Mouse (Mus musculus): Measurements from ENCODE around the gene Gm853. TPM values are rescaled to one million over a fixed set of nuclear protein-coding genes. Genes with fewer than 3 reads are reported as not detected.

Gm853 gene
- polyA plus RNA-seq, 1 experiment from 2014 or later, result not detected

GRCm38 (mm10) chr4:130264131-130264530 lies 41.9 kb upstream of the Gm853 start:
- H3K36me3 ChIP-seq (ENCODE audit: insufficient read depth), result no peaks in the 10 kb centered on the region
- no peaks in the 10 kb centered on the region for H3K27me3 ChIP-seq (ENCODE audit: insufficient read depth, low read length)
- WGBS, result 39% methylated on average over 11 of the region's 11 CpGs
- DNase-seq (no peak), ATAC-seq (ENCODE audit: insufficient read depth) (no peak)
- H3K9ac ChIP-seq, result no peak overlapping the region
- H3K4me1 ChIP-seq (ENCODE audit: insufficient read depth), result no peaks in the 10 kb centered on the region; the same call in 1 of the 2 replicates
- TF ChIP-seq CTCF (IDR thresholded peaks at IDR 0.05; ENCODE audit: low read depth), result no peak
- no peak overlapping the region for H3K4me2 ChIP-seq
- H3K27ac ChIP-seq (ENCODE audit: low read depth), result no peak overlapping the region
- H3K4me3 ChIP-seq (ENCODE audit: low read depth, low read length), result no peak overlapping the region
- H3K9me3 ChIP-seq (ENCODE audit: low read depth, low read length), result no peaks in the 10 kb centered on the region

GRCm38 (mm10) chr4:130260406-130260805 lies 38.2 kb upstream of the Gm853 start:
- no peak overlapping the region for H3K27ac ChIP-seq (ENCODE audit: low read depth)
- no peak overlapping the region for H3K4me2 ChIP-seq
- no peak for ATAC-seq (ENCODE audit: insufficient read depth)
- 30% methylated on average over 5 of the region's 5 CpGs for WGBS
- peak; percentile 40; the same call in 1 of the 2 replicates for TF ChIP-seq CTCF (IDR thresholded peaks at IDR 0.05; ENCODE audit: low read depth)
- no peaks in the 10 kb centered on the region for H3K9me3 ChIP-seq (ENCODE audit: low read depth, low read length)
- no peaks in the 10 kb centered on the region for H3K36me3 ChIP-seq (ENCODE audit: insufficient read depth)
- no peak overlapping the region for H3K9ac ChIP-seq
- no peak overlapping the region for H3K4me3 ChIP-seq (ENCODE audit: low read depth, low read length)
- H3K4me1 ChIP-seq (ENCODE audit: insufficient read depth), result no peaks in the 10 kb centered on the region
- DNase-seq, result no peak
- no peaks in the 10 kb centered on the region for H3K27me3 ChIP-seq (ENCODE audit: insufficient read depth, low read length)

GRCm38 (mm10) chr4:130252441-130253157 lies 30.4 kb upstream of the Gm853 start:
- Histone ChIP-seq H3K9ac (no peak overlapping the region), H3K9me3 (ENCODE audit: low read depth, low read length) (no peaks in the 10 kb centered on the region), H3K4me1 (ENCODE audit: insufficient read depth) (no peaks in the 10 kb centered on the region), H3K27me3 (ENCODE audit: insufficient read depth, low read length) (no peaks in the 10 kb centered on the region), H3K4me2 (no peak overlapping the region), H3K27ac (ENCODE audit: low read depth) (no peak overlapping the region), H3K4me3 (ENCODE audit: low read depth, low read length) (no peak overlapping the region), H3K36me3 (ENCODE audit: insufficient read depth) (no peaks in the 10 kb centered on the region)
- DNase-seq (peak; percentile 33), ATAC-seq (ENCODE audit: insufficient read depth) (peak; percentile 71)
- WGBS, result 63% methylated on average over 8 of the region's 8 CpGs
- no peak for TF ChIP-seq CTCF (IDR thresholded peaks at IDR 0.05; ENCODE audit: low read depth)

- H3K36me3 ChIP-seq (ENCODE audit: insufficient read depth), result no peaks in the 10 kb centered on the region
- H3K27ac ChIP-seq (ENCODE audit: low read depth), result no peak overlapping the region
- H3K4me1 ChIP-seq (ENCODE audit: insufficient read depth), result no peaks in the 10 kb centered on the region
- H3K4me2 ChIP-seq, result no peak overlapping the region
- H3K9me3 ChIP-seq (ENCODE audit: low read depth, low read length), result no peaks in the 10 kb centered on the region
- no peak for TF ChIP-seq CTCF (IDR thresholded peaks at IDR 0.05; ENCODE audit: low read depth)
- ATAC-seq (ENCODE audit: insufficient read depth), result no peak
- 37% methylated on average over 3 of the region's 3 CpGs for WGBS
- no peak overlapping the region for H3K9ac ChIP-seq
- no peak overlapping the region for H3K4me3 ChIP-seq (ENCODE audit: low read depth, low read length)
- DNase-seq, result no peak
- H3K27me3 ChIP-seq (ENCODE audit: insufficient read depth, low read length), result no peaks in the 10 kb centered on the region
Measured at GRCm38 (mm10) chr4:130251763-130252162, 29.6 kb upstream of the Gm853 start.

GRCm38 (mm10) chr4:130251172-130251705 lies 29.0 kb upstream of the Gm853 start:
- no peak overlapping the region for H3K4me3 ChIP-seq (ENCODE audit: low read depth, low read length)
- WGBS, result 29% methylated on average over 7 of the region's 7 CpGs
- no peak overlapping the region for H3K4me2 ChIP-seq
- TF ChIP-seq CTCF (IDR thresholded peaks at IDR 0.05; ENCODE audit: low read depth), result no peak
- no peak overlapping the region for H3K27ac ChIP-seq (ENCODE audit: low read depth)
- ATAC-seq (ENCODE audit: insufficient read depth) (no peak), DNase-seq (no peak)
- H3K4me1 ChIP-seq (ENCODE audit: insufficient read depth), result no peaks in the 10 kb centered on the region
- H3K27me3 ChIP-seq (ENCODE audit: insufficient read depth, low read length), result no peaks in the 10 kb centered on the region
- no peak overlapping the region for H3K9ac ChIP-seq
- no peaks in the 10 kb centered on the region for H3K36me3 ChIP-seq (ENCODE audit: insufficient read depth)
- H3K9me3 ChIP-seq (ENCODE audit: low read depth, low read length), result no peaks in the 10 kb centered on the region

GRCm38 (mm10) chr4:130248636-130249035 lies 26.4 kb upstream of the Gm853 start:
- Histone ChIP-seq H3K27ac (ENCODE audit: low read depth) (no peak overlapping the region), H3K4me1 (ENCODE audit: insufficient read depth) (no peaks in the 10 kb centered on the region), H3K27me3 (ENCODE audit: insufficient read depth, low read length) (no peaks in the 10 kb centered on the region), H3K4me2 (no peak overlapping the region), H3K9me3 (ENCODE audit: low read depth, low read length) (no peaks in the 10 kb centered on the region), H3K36me3 (ENCODE audit: insufficient read depth) (no peaks in the 10 kb centered on the region), H3K9ac (no peak overlapping the region), H3K4me3 (ENCODE audit: low read depth, low read length) (no peak overlapping the region)
- no peak for TF ChIP-seq CTCF (IDR thresholded peaks at IDR 0.05; ENCODE audit: low read depth)
- ATAC-seq (ENCODE audit: insufficient read depth) (no peak), DNase-seq (no peak)
- WGBS, result 48% methylated on average over 3 of the region's 3 CpGs

GRCm38 (mm10) chr4:130246132-130246531 lies 23.9 kb upstream of the Gm853 start:
- peak; percentile 93 for TF ChIP-seq CTCF (IDR thresholded peaks at IDR 0.05; ENCODE audit: low read depth)
- WGBS, result 1% methylated on average over 6 of the region's 6 CpGs
- ATAC-seq (ENCODE audit: insufficient read depth) (no peak), DNase-seq (peak; percentile 93)
- Histone ChIP-seq H3K27me3 (ENCODE audit: insufficient read depth, low read length) (no peaks in the 10 kb centered on the region), H3K4me3 (ENCODE audit: low read depth, low read length) (no peak overlapping the region), H3K4me1 (ENCODE audit: insufficient read depth) (no peaks in the 10 kb centered on the region), H3K4me2 (no peak overlapping the region), H3K9ac (no peak overlapping the region), H3K9me3 (ENCODE audit: low read depth, low read length) (no peaks in the 10 kb centered on the region), H3K27ac (ENCODE audit: low read depth) (no peak overlapping the region), H3K36me3 (ENCODE audit: insufficient read depth) (no peaks in the 10 kb centered on the region)
